Mouse (Mus musculus) heart, adult 2 months (tissue): ENCODE data around the gene Trim34b.
"Not testable (repeated sequence)": the region's sequence is repeated elsewhere in the genome, so short reads cannot be mapped to it uniquely, and the experiment has no call there.

ENCODE experiments used
- CTCF ChIP-seq: fragments of 200-600 bp; IDR thresholded peaks from 2 replicates; pipeline ENCODE4 v1.8.1; 2022; ENCODE audit warnings: antibody characterized with exemption, mild to moderate bottlenecking, moderate library complexity
- EP300 ChIP-seq: fragments of 200-500 bp; IDR thresholded peaks from 2 replicates; pipeline ENCODE4 v1.6.1; 2011; ENCODE audit warnings: low read depth, low read length, control low read depth; ENCODE audit not compliant: insufficient read depth

DNA sequence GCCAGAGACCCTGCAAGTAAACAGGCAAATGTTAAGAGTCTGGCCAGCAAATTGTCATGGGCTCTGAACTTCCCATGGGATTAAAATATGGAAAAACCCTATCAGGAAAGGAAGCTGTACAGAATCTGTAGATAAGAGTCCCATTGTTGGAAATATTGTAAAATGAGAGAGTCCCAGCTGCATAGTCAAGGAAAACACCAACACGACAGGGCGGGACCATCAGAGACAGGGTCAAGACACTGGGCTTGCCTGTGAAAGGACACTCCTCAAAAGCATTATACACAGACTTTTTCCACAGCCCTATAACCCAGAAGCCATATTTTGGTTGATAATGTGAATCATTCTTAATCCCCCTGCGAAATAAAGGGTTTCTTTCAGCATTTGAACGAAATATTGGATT, 11.5 kb downstream of the Trim34b start:
- not testable (repeated sequence) for TF ChIP-seq EP300, CTCF
